Mouse (Mus musculus): Measurements from ENCODE around the gene Slc25a25. TPM values are rescaled to one million over a fixed set of nuclear protein-coding genes. Genes with fewer than 3 reads are reported as not detected.
A peak's percentile ranks its signal among the peaks of the same experiment; 100 is the strongest.

Slc25a25 gene
- polyA plus RNA-seq, 1 experiment from 2014 or later, result 15.0 TPM

- Histone ChIP-seq H3K4me1 (replicated peaks; ENCODE audit: insufficient read depth, low read length) (peaks cover 14% of the 10 kb centered on the region; the same call in 1 of the 2 replicates), H3K27me3 (ENCODE audit: insufficient read depth, low read length) (no peaks in the 10 kb centered on the region), H3K9ac (ENCODE audit: low read depth, low read length) (no peak overlapping the region), H3K27ac (no peak overlapping the region), H3K4me2 (ENCODE audit: low read length) (no peak overlapping the region), H3K9me3 (replicated peaks; ENCODE audit: low read length) (no peaks in the 10 kb centered on the region), H3K4me3 (replicated peaks; ENCODE audit: low read depth, low read length) (no peak overlapping the region), H3K36me3 (ENCODE audit: insufficient read depth, low read length) (peaks cover 57% of the 10 kb centered on the region)
- TF ChIP-seq CTCF (IDR thresholded peaks at IDR 0.05; ENCODE audit: low read depth), result no peak
- ATAC-seq (replicated peaks; ENCODE audit: low FRiP score, low read depth), result no peak
- no peak for DNase-seq (ENCODE audit: low spot score)
- 73% methylated on average over 2 of the region's 2 CpGs for WGBS
Observed at GRCm38 (mm10) chr2:32416556-32416955, 34.7 kb downstream of the Slc25a25 start.

GRCm38 (mm10) chr2:32415801-32416200 lies 35.4 kb downstream of the Slc25a25 start:
- no peak for ATAC-seq (replicated peaks; ENCODE audit: low FRiP score, low read depth)
- no peak overlapping the region for H3K9ac ChIP-seq (ENCODE audit: low read depth, low read length)
- DNase-seq (ENCODE audit: low spot score), result no peak

GRCm38 (mm10) chr2:32413936-32414335 lies 37.3 kb downstream of the Slc25a25 start:
- peaks cover 4% of the 10 kb centered on the region; the same call in 1 of the 2 replicates for H3K4me1 ChIP-seq (replicated peaks; ENCODE audit: insufficient read depth, low read length)
- no peak overlapping the region for H3K9ac ChIP-seq (ENCODE audit: low read depth, low read length)
- H3K27ac ChIP-seq, result peak overlapping the region; percentile 13; the same call in 1 of the 2 replicates
- H3K4me2 ChIP-seq (ENCODE audit: low read length), result no peak overlapping the region
- H3K4me3 ChIP-seq (replicated peaks; ENCODE audit: low read depth, low read length), result no peak overlapping the region
- H3K36me3 ChIP-seq (ENCODE audit: insufficient read depth, low read length), result peaks cover 43% of the 10 kb centered on the region
- TF ChIP-seq CTCF (IDR thresholded peaks at IDR 0.05; ENCODE audit: low read depth), result no peak
- WGBS, result 33% methylated on average over 5 of the region's 5 CpGs
- DNase-seq (ENCODE audit: low spot score), result peak; percentile 42
- no peaks in the 10 kb centered on the region for H3K9me3 ChIP-seq (replicated peaks; ENCODE audit: low read length)
- ATAC-seq (replicated peaks; ENCODE audit: low FRiP score, low read depth), result no peak
- no peaks in the 10 kb centered on the region for H3K27me3 ChIP-seq (ENCODE audit: insufficient read depth, low read length)

More at GRCm38 (mm10) chr2:32415801-32416200, 35.4 kb downstream of the Slc25a25 start:
- Histone ChIP-seq H3K27me3 (ENCODE audit: insufficient read depth, low read length) (no peaks in the 10 kb centered on the region), H3K4me2 (ENCODE audit: low read length) (no peak overlapping the region), H3K4me3 (replicated peaks; ENCODE audit: low read depth, low read length) (no peak overlapping the region), H3K27ac (no peak overlapping the region), H3K4me1 (replicated peaks; ENCODE audit: insufficient read depth, low read length) (peaks cover 14% of the 10 kb centered on the region; the same call in 1 of the 2 replicates), H3K9me3 (replicated peaks; ENCODE audit: low read length) (no peaks in the 10 kb centered on the region), H3K36me3 (ENCODE audit: insufficient read depth, low read length) (peaks cover 57% of the 10 kb centered on the region)
- no peak for TF ChIP-seq CTCF (IDR thresholded peaks at IDR 0.05; ENCODE audit: low read depth)
- 93% methylated on average over 12 of the region's 12 CpGs for WGBS

GRCm38 (mm10) chr2:32412742-32413531 lies 38.3 kb downstream of the Slc25a25 start:
- Histone ChIP-seq H3K9me3 (replicated peaks; ENCODE audit: low read length) (no peaks in the 10 kb centered on the region), H3K4me2 (ENCODE audit: low read length) (no peak overlapping the region), H3K27ac (no peak overlapping the region), H3K4me1 (replicated peaks; ENCODE audit: insufficient read depth, low read length) (0 out of 2 replicates have a peak, but pooled peaks cover 3% of the 10 kb centered on the region), H3K4me3 (replicated peaks; ENCODE audit: low read depth, low read length) (no peak overlapping the region), H3K36me3 (ENCODE audit: insufficient read depth, low read length) (peaks cover 34% of the 10 kb centered on the region), H3K27me3 (ENCODE audit: insufficient read depth, low read length) (no peaks in the 10 kb centered on the region), H3K9ac (ENCODE audit: low read depth, low read length) (no peak overlapping the region)
- ATAC-seq (replicated peaks; ENCODE audit: low FRiP score, low read depth) (no peak), DNase-seq (ENCODE audit: low spot score) (no peak)
- WGBS, result 85% methylated on average over 6 of the region's 6 CpGs
- no peak for TF ChIP-seq CTCF (IDR thresholded peaks at IDR 0.05; ENCODE audit: low read depth)

GRCm38 (mm10) chr2:32411407-32411806 lies 39.8 kb downstream of the Slc25a25 start:
- H3K9me3 ChIP-seq (replicated peaks; ENCODE audit: low read length), result no peaks in the 10 kb centered on the region
- no peak overlapping the region for H3K4me3 ChIP-seq (replicated peaks; ENCODE audit: low read depth, low read length)
- DNase-seq (ENCODE audit: low spot score) (no peak), ATAC-seq (replicated peaks; ENCODE audit: low FRiP score, low read depth) (no peak)
- 0 out of 2 replicates have a peak, but pooled peaks cover 3% of the 10 kb centered on the region for H3K4me1 ChIP-seq (replicated peaks; ENCODE audit: insufficient read depth, low read length)
- H3K4me2 ChIP-seq (ENCODE audit: low read length), result no peak overlapping the region
- H3K27ac ChIP-seq, result no peak overlapping the region
- peaks cover 19% of the 10 kb centered on the region for H3K36me3 ChIP-seq (ENCODE audit: insufficient read depth, low read length)
- TF ChIP-seq CTCF (IDR thresholded peaks at IDR 0.05; ENCODE audit: low read depth), result no peak
- no peak overlapping the region for H3K9ac ChIP-seq (ENCODE audit: low read depth, low read length)
- WGBS, result 62% methylated on average over 7 of the region's 7 CpGs
- no peaks in the 10 kb centered on the region for H3K27me3 ChIP-seq (ENCODE audit: insufficient read depth, low read length)

- ATAC-seq (replicated peaks; ENCODE audit: low FRiP score, low read depth) (peak; percentile 92), DNase-seq (ENCODE audit: low spot score) (no peak)
- TF ChIP-seq CTCF (IDR thresholded peaks at IDR 0.05; ENCODE audit: low read depth), result no peak
- no peak overlapping the region for H3K4me3 ChIP-seq (replicated peaks; ENCODE audit: low read depth, low read length)
- H3K9me3 ChIP-seq (replicated peaks; ENCODE audit: low read length), result no peaks in the 10 kb centered on the region
- H3K36me3 ChIP-seq (ENCODE audit: insufficient read depth, low read length), result no peaks in the 10 kb centered on the region
- no peak overlapping the region for H3K9ac ChIP-seq (ENCODE audit: low read depth, low read length)
- H3K4me2 ChIP-seq (ENCODE audit: low read length), result no peak overlapping the region
- H3K27me3 ChIP-seq (ENCODE audit: insufficient read depth, low read length), result no peaks in the 10 kb centered on the region
- 0 out of 2 replicates have a peak, but pooled peaks cover 3% of the 10 kb centered on the region for H3K4me1 ChIP-seq (replicated peaks; ENCODE audit: insufficient read depth, low read length)
- 39% methylated on average over 25 of the region's 25 CpGs for WGBS
- H3K27ac ChIP-seq, result peak overlapping the region; percentile 92
Observed at GRCm38 (mm10) chr2:32408429-32409424, 42.5 kb downstream of the Slc25a25 start.
